Mouse (Mus musculus): Measurements from ENCODE around the gene Zfp808. TPM values are rescaled to one million over a fixed set of nuclear protein-coding genes. Genes with fewer than 3 reads are reported as not detected.
"Not testable (repeated sequence)": the region's sequence is repeated elsewhere in the genome, so short reads cannot be mapped to it uniquely, and the experiment has no call there.

Gene Zfp808
- 0.35 and 0.60 TPM in 2 replicates for polyA plus RNA-seq (2012; rRNA removed)

DNA sequence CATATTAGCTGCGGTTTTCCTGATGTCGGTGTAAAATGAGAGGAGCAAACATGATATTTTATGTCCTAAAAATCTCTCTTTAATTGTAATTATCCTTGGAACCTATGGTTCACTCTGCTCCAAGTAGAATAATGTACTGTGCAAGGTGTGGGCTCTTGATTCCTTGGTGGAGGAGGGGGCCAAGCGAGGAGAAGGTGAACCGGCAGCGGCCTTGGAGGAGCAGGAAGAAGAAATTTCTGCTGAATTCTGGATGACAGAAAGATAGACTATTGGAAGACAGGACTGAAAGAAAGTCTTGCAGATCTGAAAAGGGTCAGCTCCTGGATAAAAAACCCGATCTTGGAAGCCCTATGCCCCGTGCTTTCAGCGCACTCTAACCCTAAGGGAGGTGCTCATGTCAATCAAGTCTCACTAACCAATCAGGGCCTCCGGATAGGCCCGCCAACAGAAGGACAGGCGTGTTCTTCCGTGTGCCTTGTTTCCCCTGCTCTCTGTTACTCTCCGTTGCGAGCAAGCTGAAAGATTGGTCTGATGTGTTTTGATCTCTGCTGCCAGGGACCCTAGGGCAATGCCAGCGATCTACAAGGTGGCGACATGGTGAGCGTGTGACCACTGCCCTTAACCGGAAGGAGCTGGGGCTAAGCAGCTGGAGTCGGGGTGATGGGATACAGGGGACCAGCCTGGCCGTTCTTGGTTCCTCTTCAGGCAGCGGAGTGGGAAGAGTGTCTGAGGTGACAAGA is at the start of gene Zfp808:
TSS of gene Zfp808 (plus strand) at position 455 of the 740 bp plus-strand sequence.
- H3K27ac ChIP-seq (ENCODE audit: control insufficient read depth, insufficient read depth, low read length): peak within 1 kb of the TSS; percentile 71
- not testable (repeated sequence) for H3K4me1 ChIP-seq (replicated peaks; ENCODE audit: control insufficient read depth, insufficient read depth, low read length); H3K27me3 ChIP-seq (ENCODE audit: control insufficient read depth, insufficient read depth, low read length); H3K36me3 ChIP-seq (ENCODE audit: control insufficient read depth, insufficient read depth, low read length)
- DNase-seq: peak; percentile 51
- 6% methylated on average over 21 of the region's 21 CpGs for WGBS
- H3K4me3 ChIP-seq (ENCODE audit: control insufficient read depth, insufficient read depth, low read length): peak within 1 kb of the TSS; percentile 100

- not testable (repeated sequence) for H3K36me3 ChIP-seq (ENCODE audit: control insufficient read depth, insufficient read depth, low read length); H3K27me3 ChIP-seq (ENCODE audit: control insufficient read depth, insufficient read depth, low read length); DNase-seq; H3K4me1 ChIP-seq (replicated peaks; ENCODE audit: control insufficient read depth, insufficient read depth, low read length); H3K27ac ChIP-seq (ENCODE audit: control insufficient read depth, insufficient read depth, low read length); H3K4me3 ChIP-seq (ENCODE audit: control insufficient read depth, insufficient read depth, low read length)
- 80% methylated on average over 4 of the region's 4 CpGs for WGBS
These were observed 30.9 kb upstream of the Zfp808 start for GRCm38 (mm10) chr13:62098786-62099185.

DNA sequence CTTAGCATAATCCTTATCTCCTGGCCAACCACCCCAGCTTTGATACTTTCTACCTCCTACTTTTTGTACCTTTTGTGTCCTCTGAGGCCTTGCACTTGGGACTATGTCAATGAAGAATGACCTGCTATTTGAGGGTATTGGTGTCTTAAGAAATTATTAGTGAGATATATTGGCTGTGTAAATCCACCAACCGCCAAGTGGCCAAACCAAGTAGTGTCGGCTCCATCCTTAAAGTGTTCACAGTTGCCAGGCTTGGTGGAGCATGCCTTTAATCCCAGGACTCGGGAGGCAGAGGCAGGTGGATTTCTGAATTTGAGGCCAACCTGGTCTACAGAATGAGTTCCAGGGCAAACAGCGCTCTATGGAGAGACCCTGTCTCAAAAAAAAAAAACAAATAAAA is 30.2 kb upstream of the Zfp808 start:
- 95% methylated on average over 4 of the region's 4 CpGs for WGBS
- H3K36me3 ChIP-seq (ENCODE audit: control insufficient read depth, insufficient read depth, low read length); H3K27me3 ChIP-seq (ENCODE audit: control insufficient read depth, insufficient read depth, low read length): not testable (repeated sequence)

DNA sequence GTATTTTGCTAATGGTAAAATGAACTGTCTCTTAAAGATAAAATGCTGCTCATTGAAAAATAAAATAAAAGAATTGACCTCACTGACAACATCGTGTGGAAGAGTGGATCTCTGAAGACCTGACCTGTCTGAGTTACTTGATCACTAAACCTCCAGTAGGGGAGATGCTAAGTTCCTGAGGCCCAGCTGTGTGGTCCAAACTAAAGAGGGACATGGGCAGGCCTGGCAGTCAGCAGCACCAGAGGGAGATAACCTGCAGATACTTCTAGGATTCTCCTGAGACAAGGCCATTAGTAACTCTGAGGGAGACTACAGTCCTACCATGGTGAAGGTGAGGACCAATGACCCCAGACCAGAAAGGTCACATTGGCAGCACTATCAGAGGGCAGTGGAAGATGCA is 27.3 kb upstream of the Zfp808 start:
- not testable (repeated sequence) for H3K4me1 ChIP-seq (replicated peaks; ENCODE audit: control insufficient read depth, insufficient read depth, low read length); H3K4me3 ChIP-seq (ENCODE audit: control insufficient read depth, insufficient read depth, low read length); DNase-seq; H3K27ac ChIP-seq (ENCODE audit: control insufficient read depth, insufficient read depth, low read length); H3K36me3 ChIP-seq (ENCODE audit: control insufficient read depth, insufficient read depth, low read length); H3K27me3 ChIP-seq (ENCODE audit: control insufficient read depth, insufficient read depth, low read length)
- WGBS: 76% methylated on average over 1 of the region's 1 CpGs

More for the DNA sequence above, 30.2 kb upstream of the Zfp808 start:
- not testable (repeated sequence) for H3K27ac ChIP-seq (ENCODE audit: control insufficient read depth, insufficient read depth, low read length); H3K4me1 ChIP-seq (replicated peaks; ENCODE audit: control insufficient read depth, insufficient read depth, low read length); DNase-seq; H3K4me3 ChIP-seq (ENCODE audit: control insufficient read depth, insufficient read depth, low read length)

DNA sequence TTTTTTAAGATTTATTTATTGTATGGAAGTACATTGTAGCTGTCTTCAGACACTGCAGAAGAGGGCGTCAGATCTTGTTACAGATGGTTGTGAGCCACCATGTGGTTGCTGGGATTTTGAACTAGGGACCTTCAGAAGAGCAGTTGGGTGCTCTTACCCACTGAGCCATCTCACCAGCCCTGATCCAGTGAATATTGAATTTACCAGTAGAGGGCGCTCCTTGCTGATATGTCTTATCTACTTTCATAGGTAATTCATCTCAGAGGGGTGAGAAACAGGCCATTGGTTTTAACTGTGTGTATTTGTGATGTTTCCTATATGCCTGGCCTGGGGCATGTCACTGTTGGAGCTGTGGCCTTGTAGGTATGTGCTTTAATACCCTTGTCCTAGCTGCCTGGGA is 13.8 kb upstream of the Zfp808 start:
- WGBS: 46% methylated on average over 2 of the region's 2 CpGs
- not testable (repeated sequence) for H3K27me3 ChIP-seq (ENCODE audit: control insufficient read depth, insufficient read depth, low read length)

DNA sequence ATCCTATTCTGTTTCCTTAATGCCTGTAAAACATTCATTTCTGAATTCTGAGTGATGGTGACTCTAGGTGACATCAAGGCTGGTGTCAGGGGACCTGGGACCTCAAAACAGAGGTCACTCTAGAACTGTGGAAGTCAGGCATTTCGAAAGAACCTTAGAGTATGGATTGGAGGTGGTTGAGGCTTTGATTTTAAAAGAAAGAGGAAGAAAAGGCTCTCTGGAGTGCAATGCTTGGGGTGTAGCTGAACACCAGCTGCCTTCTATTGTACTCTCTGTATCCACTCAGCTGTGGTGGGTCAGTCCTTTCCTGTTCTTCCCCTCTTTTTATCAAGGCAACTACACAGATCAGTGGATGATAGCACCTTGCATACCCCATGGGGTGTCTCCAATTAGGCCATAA is 8.1 kb upstream of the Zfp808 start:
- not testable (repeated sequence) for H3K27ac ChIP-seq (ENCODE audit: control insufficient read depth, insufficient read depth, low read length); DNase-seq; H3K4me3 ChIP-seq (ENCODE audit: control insufficient read depth, insufficient read depth, low read length); H3K27me3 ChIP-seq (ENCODE audit: control insufficient read depth, insufficient read depth, low read length); H3K4me1 ChIP-seq (replicated peaks; ENCODE audit: control insufficient read depth, insufficient read depth, low read length); H3K36me3 ChIP-seq (ENCODE audit: control insufficient read depth, insufficient read depth, low read length)
- 59% methylated on average over 1 of the region's 1 CpGs for WGBS

More for the DNA sequence above, 13.8 kb upstream of the Zfp808 start:
- DNase-seq; H3K4me3 ChIP-seq (ENCODE audit: control insufficient read depth, insufficient read depth, low read length); H3K4me1 ChIP-seq (replicated peaks; ENCODE audit: control insufficient read depth, insufficient read depth, low read length); H3K27ac ChIP-seq (ENCODE audit: control insufficient read depth, insufficient read depth, low read length); H3K36me3 ChIP-seq (ENCODE audit: control insufficient read depth, insufficient read depth, low read length): not testable (repeated sequence)

DNA sequence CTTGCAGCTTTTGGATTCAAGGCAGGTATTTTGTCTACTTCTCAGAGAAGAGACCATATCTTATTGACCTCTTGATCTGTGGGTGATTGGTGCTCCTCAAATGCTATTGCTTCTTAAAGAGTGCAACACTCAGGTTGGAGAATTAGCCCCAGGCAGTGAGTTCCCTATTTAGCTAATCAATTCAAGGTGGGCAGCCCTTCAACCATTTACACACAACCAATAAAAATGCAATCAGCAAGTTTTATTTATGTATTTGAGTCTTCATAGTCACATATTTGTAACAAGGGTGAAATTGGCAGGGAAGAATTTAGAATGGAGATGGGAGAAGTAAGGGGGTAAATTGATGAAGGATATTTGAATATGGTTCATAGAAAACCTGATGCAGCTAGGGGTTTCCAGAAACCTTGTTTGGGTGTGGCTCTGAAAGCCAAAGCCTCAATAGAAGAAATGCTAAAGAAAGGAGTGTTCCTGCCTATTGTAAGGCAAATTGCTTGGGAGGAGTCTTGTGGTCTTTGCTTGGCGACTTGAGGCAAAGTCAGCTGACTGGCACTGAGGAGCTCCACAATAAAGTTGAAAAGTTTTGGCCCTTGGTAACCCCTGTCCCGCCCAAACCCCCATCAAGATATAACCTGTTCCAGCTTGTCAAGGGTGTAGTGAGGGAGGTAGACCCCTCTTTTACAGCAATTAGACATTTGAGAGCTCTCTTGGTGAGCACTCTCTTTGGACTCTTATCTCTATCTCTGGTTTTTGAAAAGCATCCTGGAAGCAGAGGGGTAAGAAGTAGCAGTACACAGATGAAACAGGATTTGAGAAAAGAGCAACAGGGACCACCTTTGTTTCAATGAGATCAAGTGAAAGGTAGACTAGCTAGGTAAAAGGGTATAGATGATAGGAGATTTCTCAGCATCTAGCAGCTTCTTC is 52.4 kb downstream of the Zfp808 start:
- H3K27ac ChIP-seq (ENCODE audit: control insufficient read depth, insufficient read depth, low read length); H3K27me3 ChIP-seq (ENCODE audit: control insufficient read depth, insufficient read depth, low read length); DNase-seq; H3K4me1 ChIP-seq (replicated peaks; ENCODE audit: control insufficient read depth, insufficient read depth, low read length); H3K4me3 ChIP-seq (ENCODE audit: control insufficient read depth, insufficient read depth, low read length); H3K36me3 ChIP-seq (ENCODE audit: control insufficient read depth, insufficient read depth, low read length): not testable (repeated sequence)
- 81% methylated on average over 2 of the region's 2 CpGs for WGBS
